Mouse (Mus musculus) heart, postnatal 4 days (tissue): ENCODE measurements at regions not wholly inside any gene's neighbourhood (a gene's known extent, or its start where the extent isn't known, plus 50 kb on each side); places are given as distances from the start of the nearest gene placed in this dataset.
"Not testable (repeated sequence)": the region's sequence is repeated elsewhere in the genome, so short reads cannot be mapped to it uniquely, and the experiment has no call there.

Source experiments
- DNase-seq: peaks from one replicate; pipeline ENCODE4 v3.0.0; 2021

DNA sequence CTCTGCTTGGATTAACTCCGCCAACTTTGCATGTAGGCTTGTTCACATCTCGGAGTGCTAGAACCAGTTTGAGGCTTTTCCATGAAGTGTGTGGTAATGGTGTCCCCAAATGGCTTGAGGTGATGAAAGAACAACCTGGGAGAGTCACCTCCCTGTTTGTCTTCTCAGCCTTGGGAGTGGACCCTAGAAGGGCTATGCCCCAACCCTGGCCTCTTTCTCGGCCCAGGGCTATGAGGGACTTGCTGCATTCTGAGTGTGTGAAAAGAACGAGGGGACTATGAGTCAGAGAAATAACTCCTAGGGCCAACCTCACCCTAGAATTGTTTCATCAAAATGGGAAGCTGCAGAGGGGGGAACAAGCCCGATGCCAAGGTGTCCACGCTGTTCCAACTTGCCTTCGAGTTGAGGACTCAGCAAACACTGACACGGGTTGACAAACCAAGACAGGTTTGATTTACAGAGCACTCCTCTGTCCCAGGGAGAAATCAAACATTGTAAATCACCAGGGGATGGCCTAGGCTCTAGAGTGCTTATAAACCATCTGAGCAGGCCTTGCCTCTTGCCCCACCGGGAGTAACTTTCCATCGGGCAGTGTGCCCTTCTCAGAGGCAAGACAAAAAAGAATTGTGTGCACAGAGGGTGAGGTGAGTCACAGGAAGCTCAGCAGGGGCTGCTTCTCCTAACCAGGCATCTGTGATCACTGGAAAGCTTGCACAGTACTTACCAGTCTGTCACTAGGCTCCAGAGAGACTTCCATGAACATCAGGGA is 186.3 kb upstream of the Tmem45b start:
- no peak for DNase-seq

GRCm38 (mm10) chr9:31649073-31649472 is 184.8 kb upstream of the Tmem45b start:
- no peak for DNase-seq

DNA sequence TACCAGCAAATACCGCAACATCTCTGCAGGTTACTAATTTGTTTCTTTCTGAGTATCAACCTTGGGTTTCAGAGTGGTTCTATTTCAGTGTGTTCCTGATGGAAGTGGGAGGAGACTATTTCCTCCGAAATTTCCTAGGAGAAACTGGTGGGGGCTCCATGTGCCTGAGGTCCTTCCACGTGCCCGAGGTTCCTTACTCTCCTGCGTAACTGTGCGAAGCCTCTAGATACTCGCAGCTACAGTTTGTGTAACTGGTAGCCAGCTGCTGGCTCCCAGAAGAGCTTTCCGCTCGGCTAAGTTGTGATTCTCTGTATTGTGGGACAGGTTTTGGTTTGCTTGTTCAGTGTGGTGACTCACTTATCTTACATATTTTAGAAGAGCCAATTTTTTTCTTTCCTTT is 184.3 kb upstream of the Tmem45b start:
- no peak for DNase-seq

- DNase-seq, result no peak
Measured at GRCm38 (mm10) chr9:31645114-31645513, 180.9 kb upstream of the Tmem45b start.

- DNase-seq, result no peak
Measured at GRCm38 (mm10) chr9:31644106-31644505, 179.8 kb upstream of the Tmem45b start.

GRCm38 (mm10) chr9:31642169-31642568 is 177.9 kb upstream of the Tmem45b start:
- no peak for DNase-seq

- no peak for DNase-seq
Measured at GRCm38 (mm10) chr9:31628291-31628690, 164.0 kb upstream of the Tmem45b start.

- DNase-seq, result not testable (repeated sequence)
Measured at GRCm38 (mm10) chr9:31621553-31621952, 157.3 kb upstream of the Tmem45b start.

GRCm38 (mm10) chr9:31619344-31619743 is 155.1 kb upstream of the Tmem45b start:
- DNase-seq, result no peak

DNA sequence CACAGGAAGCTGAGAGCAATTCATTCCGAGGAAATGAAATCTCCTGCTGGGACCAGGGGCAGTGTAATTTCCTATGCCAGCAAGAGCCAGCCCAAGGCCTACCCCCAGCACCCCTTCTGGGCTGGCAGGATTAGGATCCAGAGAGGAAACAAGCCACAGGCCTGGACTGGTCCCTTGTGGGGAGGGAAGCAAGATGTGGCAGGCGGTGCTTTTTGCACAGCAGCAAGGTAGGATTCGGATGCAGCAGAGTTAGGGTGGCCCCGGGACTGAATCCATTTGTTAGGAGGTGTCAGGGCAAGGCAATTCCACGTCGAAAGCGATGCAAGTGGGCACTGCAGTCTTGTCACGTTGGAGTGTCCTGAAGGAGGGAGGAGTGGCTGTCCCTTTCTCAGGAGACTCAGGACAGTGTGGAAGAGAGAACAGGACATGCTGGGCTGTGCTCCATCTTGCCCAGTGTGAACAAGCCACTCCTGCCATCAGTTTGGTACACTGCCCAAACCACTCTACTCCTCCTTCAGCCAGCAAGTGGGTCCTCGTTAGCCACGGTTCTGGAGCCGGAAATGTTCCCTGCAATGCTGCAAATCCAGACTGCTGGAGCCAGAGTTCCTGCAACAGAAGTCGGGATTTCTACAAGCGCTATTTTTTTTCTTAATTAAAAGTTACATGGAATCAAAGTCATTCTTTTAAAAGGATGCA is 150.1 kb upstream of the Tmem45b start:
- no peak for DNase-seq

DNA sequence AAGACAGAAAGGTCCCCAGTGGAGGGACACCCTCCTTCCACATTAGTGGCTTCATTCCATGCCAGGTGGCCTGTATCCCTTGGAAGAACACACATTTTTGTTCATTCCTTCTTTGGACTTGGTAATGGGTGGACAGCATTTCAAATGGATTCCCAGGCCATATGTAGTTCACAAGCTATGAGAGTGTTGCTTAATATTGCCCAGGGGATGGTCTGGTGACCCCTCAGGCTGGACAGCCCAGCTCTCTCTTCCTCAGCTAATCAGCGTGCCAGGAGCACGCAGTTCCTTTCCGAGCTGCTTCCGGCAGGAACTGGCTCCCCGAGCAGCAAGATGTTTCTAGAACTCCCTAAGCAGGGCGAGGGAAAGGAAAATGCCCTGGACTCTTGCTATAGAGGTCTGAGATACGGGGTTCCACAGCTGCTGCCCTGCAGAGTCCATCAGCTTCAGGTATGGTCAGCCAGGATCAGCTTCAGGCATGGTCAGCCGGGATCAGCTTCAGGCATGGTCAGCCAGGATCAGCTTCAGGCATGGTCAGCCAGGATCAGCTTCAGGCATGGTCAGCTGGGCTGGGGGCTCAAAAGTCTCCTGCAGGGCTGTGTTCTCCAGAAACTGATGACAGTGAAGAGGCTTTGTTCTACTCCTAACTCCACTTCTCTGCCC is 146.9 kb upstream of the Tmem45b start:
- no peak for DNase-seq

GRCm38 (mm10) chr9:31610631-31611030 is 146.4 kb upstream of the Tmem45b start:
- no peak for DNase-seq

DNA sequence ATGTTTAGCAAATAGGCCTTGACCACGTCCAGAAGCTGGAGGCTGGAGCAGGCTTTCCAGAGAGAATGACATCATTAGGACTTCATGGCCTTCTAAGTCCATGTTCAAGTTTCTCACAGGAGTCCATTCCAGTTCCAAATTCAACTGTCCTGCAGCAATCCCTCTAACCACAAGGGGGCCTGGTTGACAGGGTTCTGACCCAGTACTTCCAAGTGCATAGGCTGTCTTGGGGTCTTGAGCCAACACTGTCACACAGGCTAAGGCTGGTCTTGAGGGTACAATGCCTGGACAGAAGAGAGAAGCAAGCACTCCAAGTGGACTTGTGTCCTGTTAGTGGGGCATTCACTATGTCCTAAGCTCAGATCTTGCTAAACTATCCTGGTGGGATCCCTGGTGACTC is 145.9 kb upstream of the Tmem45b start:
- peak; percentile 37 for DNase-seq

GRCm38 (mm10) chr9:31609731-31610130 is 145.5 kb upstream of the Tmem45b start:
- DNase-seq, result no peak

DNA sequence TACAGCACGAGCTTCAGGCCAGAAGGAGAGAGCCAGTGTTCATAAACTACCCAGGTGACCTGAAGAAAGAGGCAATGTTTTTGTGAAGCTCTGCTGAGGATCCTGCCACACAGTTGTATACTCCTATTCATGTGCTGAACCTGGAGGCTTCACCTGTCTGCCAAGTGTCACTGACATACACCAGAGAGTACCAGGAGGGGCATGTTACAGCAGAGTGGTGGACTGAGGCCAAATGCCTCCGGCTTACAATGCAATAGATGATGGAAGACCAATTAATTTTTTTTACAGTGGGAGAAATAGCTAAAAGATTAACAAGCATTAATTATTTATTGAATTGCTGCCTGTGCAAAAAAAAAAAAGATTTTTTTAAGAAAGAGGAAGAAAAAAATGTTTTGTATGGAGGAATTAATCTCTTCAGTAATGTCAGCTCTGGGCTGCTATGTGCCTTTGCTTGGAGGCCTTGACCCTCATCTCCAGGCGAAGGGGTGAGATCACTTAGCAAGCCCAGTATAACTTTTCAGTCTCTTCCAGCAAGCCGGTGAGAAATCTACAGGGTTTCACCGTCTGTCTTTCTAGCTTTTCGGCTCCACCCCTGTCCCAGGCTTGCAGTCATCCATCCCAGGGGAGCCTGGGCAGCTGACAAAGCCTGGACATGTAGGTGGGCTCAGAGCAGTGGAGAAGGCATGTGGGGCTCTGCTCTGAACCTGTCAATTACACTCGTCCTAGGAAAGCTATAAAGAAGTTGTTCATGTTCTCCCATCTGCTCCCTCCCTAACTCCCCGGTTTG is 144.0 kb upstream of the Tmem45b start:
- DNase-seq, result no peak

DNA sequence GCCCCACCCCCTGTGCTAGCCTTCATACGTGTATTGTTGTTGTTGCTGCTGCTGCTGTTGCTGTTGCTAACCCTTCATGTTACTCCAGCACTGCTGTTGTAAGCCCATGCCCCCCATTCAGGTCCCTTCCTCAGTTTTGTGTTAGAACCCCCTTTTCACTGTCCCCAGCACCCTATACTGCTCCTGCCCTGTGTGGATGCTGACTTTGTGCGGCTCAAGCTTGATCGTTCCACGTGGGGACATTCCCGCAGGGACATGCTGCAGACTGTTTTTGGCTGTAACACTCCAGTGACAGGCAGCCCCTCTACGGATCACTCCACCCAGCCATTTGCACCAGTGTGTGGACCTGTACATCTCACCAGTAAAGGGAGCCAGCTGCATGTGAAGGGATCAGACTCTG is 142.7 kb upstream of the Tmem45b start:
- no peak for DNase-seq

- DNase-seq, result no peak
Measured at GRCm38 (mm10) chr9:31604497-31605090, 140.3 kb upstream of the Tmem45b start.

GRCm38 (mm10) chr9:31602707-31603106 is 138.4 kb upstream of the Tmem45b start:
- no peak for DNase-seq

DNA sequence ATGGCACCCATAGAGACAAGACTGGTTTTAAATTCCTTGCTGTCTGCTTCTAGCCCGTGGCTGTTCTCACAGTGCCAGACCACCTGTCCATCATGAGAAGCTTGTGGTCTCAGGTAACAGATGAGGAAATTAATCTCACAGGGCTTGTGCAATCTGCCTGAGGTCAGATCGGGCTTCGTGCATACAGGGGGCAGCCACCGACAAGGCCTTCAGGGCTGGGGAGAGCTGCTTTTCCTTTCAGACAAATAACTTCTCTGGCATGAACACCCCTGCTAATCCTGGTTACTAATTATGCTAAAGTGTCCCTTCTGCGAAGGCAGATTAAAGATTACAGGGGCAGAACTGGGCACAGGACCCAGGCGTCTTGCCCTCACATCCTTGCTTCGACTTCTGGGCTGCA is 130.8 kb upstream of the Tmem45b start:
- DNase-seq, result no peak

GRCm38 (mm10) chr9:31587671-31588070 is 123.4 kb upstream of the Tmem45b start:
- DNase-seq, result no peak

DNA sequence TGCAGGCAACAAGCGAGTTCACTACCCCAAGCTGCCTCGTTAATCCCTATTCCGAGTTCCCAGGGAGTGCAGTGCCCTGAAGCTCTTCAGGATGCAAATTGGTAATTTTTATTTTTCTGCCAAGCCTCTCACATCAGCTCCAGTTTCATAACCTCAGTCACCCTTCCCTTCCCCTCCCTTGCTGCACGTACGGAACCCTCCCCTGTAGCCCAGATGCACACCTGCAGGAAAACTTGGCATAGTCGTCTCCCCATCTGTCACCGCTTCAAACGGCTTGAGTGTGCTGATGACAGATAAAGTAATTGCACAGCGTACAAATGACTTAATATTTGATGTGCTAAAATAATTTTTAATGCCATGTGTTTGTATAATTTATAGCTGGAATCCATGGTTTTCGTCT is 119.7 kb upstream of the Tmem45b start:
- no peak for DNase-seq

GRCm38 (mm10) chr9:31582947-31583346 is 118.7 kb upstream of the Tmem45b start:
- no peak for DNase-seq
